Mouse (Mus musculus) hindbrain, postnatal 0 days (tissue): Measurements from ENCODE around the gene Tmem132c. TPM values are rescaled to one million over a fixed set of nuclear protein-coding genes. Genes with fewer than 3 reads are reported as not detected.

Experiments used
- ATAC-seq: fragments of 200-750 bp; cut with Nextera tagmentation; 2 replicates; pipeline ENCODE4 v1.8.0; 2017; ENCODE audit warnings: mild to moderate bottlenecking, moderate TSS enrichment, moderate library complexity
- DNase-seq: peaks from one replicate; pipeline ENCODE4 v3.0.0-alpha.2; 2015; ENCODE audit warnings: low spot score
- H3K27ac ChIP-seq: fragments of 300-500 bp; sonication (generic); 2 replicates; pipeline ENCODE4 v1.5.1; 2014; ENCODE audit warnings: mild to moderate bottlenecking
- H3K27me3 ChIP-seq: fragments of 300-500 bp; sonication (generic); 2 replicates; pipeline ENCODE4 v1.6.1; 2014; ENCODE audit warnings: low read length, mixed read lengths; ENCODE audit not compliant: insufficient read depth
- H3K36me3 ChIP-seq: fragments of 300-500 bp; sonication (generic); 2 replicates; pipeline ENCODE4 v1.6.1; 2014; ENCODE audit warnings: low read length, mixed read lengths; ENCODE audit not compliant: insufficient read depth
- H3K4me1 ChIP-seq: fragments of 300-500 bp; sonication (generic); 2 replicates; pipeline ENCODE4 v1.6.1; 2014; ENCODE audit warnings: antibody characterized with exemption, low read length, mixed read lengths; ENCODE audit not compliant: insufficient read depth
- H3K4me2 ChIP-seq: fragments of 300-500 bp; sonication (generic); 2 replicates; pipeline ENCODE4 v1.6.1; 2014; ENCODE audit warnings: low read depth, mild to moderate bottlenecking, low read length, moderate library complexity, mixed read lengths
- H3K4me3 ChIP-seq: fragments of 300-500 bp; sonication (generic); 2 replicates; pipeline ENCODE4 v1.5.1; 2014; ENCODE audit warnings: low read length
- H3K9ac ChIP-seq: fragments of 300-500 bp; sonication (generic); replicated peaks from 2 replicates; pipeline ENCODE4 v1.6.1; 2014; ENCODE audit warnings: mild to moderate bottlenecking, low read length, moderate library complexity, mixed read lengths
- H3K9me3 ChIP-seq: fragments of 300-500 bp; sonication (generic); 2 replicates; pipeline ENCODE4 v1.6.1; 2016; ENCODE audit warnings: low read length, mixed read lengths
- CTCF ChIP-seq: IDR thresholded peaks from 2 replicates; pipeline ENCODE4 v1.5.1; 2016; ENCODE audit warnings: antibody characterized with exemption, control low read depth, low read depth
- WGBS: fragments of 180-500 bp; shearing (Covaris S2); extraction: QIAGEN DNeasy Blood & Tissue Kit; methylation state at CpG from one replicate; pipeline ENCODE4 v1.1.7; 2014; 5-methylcytosine and 5-hydroxymethylcytosine counted together
- polyA plus RNA-seq: library from polyadenylated mRNA; unstranded; fragments of >200 nt; fragmentation: Nextera tagmentation; extraction: Ambion mirVana; gene quantifications from 2 replicates; pipeline ENCODE4 v1.2.1, GENCODE M21; 2015
- total RNA-seq: library from RNA; depleted of rRNA; stranded (reverse); fragments of >200 nt; gene quantifications from 2 replicates; pipeline ENCODE4 v1.2.3, GENCODE M21; 2014

Gene Tmem132c
- total and polyA plus RNA-seq, 2 experiments from 2014 or later: 12.9 to 46.0 TPM

GRCm38 (mm10) chr5:127381216-127381615 is 139.6 kb downstream of the Tmem132c start:
- Histone ChIP-seq H3K27me3 (no peaks in the 10 kb centered on the region), H3K9ac (no peak overlapping the region), H3K36me3 (no peaks in the 10 kb centered on the region), H3K9me3 (0 out of 2 replicates have a peak, but pooled peaks cover 4% of the 10 kb centered on the region), H3K27ac (no peak overlapping the region), H3K4me2 (no peak overlapping the region), H3K4me3 (no peak overlapping the region), H3K4me1 (no peaks in the 10 kb centered on the region)
- no peak for TF ChIP-seq CTCF
- WGBS: 40% methylated on average over 4 of the region's 4 CpGs
- ATAC-seq: no peak
- DNase-seq: peak; percentile 45

- H3K27ac ChIP-seq: no peak overlapping the region
- H3K36me3 ChIP-seq: no peaks in the 10 kb centered on the region
- H3K9ac ChIP-seq: no peak overlapping the region
- TF ChIP-seq CTCF: no peak
- H3K4me1 ChIP-seq: no peaks in the 10 kb centered on the region
- H3K4me3 ChIP-seq: no peak overlapping the region
- 0 out of 2 replicates have a peak, but pooled peaks cover 4% of the 10 kb centered on the region for H3K9me3 ChIP-seq
- ATAC-seq (no peak), DNase-seq (no peak)
- 47% methylated on average over 5 of the region's 5 CpGs for WGBS
- no peak overlapping the region for H3K4me2 ChIP-seq
- no peaks in the 10 kb centered on the region for H3K27me3 ChIP-seq
Measured at GRCm38 (mm10) chr5:127382571-127382970, 141.0 kb downstream of the Tmem132c start.

- ATAC-seq: no peak
- Histone ChIP-seq H3K36me3 (no peaks in the 10 kb centered on the region), H3K4me3 (no peak overlapping the region), H3K4me1 (no peaks in the 10 kb centered on the region), H3K9ac (no peak overlapping the region), H3K27me3 (no peaks in the 10 kb centered on the region), H3K27ac (no peak overlapping the region), H3K9me3 (no peaks in the 10 kb centered on the region), H3K4me2 (no peak overlapping the region)
- 94% methylated on average over 5 of the region's 5 CpGs for WGBS
- TF ChIP-seq CTCF: peak; percentile 23; the same call in 1 of the 2 replicates
- no peak for DNase-seq
Measured at GRCm38 (mm10) chr5:127391187-127391586, 149.6 kb downstream of the Tmem132c start.

GRCm38 (mm10) chr5:127396889-127397288 is 155.3 kb downstream of the Tmem132c start:
- Histone ChIP-seq H3K4me2 (no peak overlapping the region), H3K27ac (no peak overlapping the region), H3K9ac (no peak overlapping the region), H3K27me3 (no peaks in the 10 kb centered on the region), H3K36me3 (no peaks in the 10 kb centered on the region), H3K4me1 (no peaks in the 10 kb centered on the region), H3K9me3 (no peaks in the 10 kb centered on the region), H3K4me3 (no peak overlapping the region)
- no peak for TF ChIP-seq CTCF
- DNase-seq: no peak
- ATAC-seq: no peak
- 85% methylated on average over 9 of the region's 9 CpGs for WGBS

- no peaks in the 10 kb centered on the region for H3K36me3 ChIP-seq
- no peak overlapping the region for H3K4me2 ChIP-seq
- no peaks in the 10 kb centered on the region for H3K4me1 ChIP-seq
- ATAC-seq: no peak
- H3K4me3 ChIP-seq: no peak overlapping the region
- H3K27ac ChIP-seq: no peak overlapping the region
- H3K9me3 ChIP-seq: no peaks in the 10 kb centered on the region
- no peak for TF ChIP-seq CTCF
- DNase-seq: peak; percentile 28
- H3K9ac ChIP-seq: no peak overlapping the region
- no peaks in the 10 kb centered on the region for H3K27me3 ChIP-seq
- WGBS: 15% methylated on average over 7 of the region's 7 CpGs
Measured at GRCm38 (mm10) chr5:127398010-127398409, 156.4 kb downstream of the Tmem132c start.

GRCm38 (mm10) chr5:127405391-127406000 is 163.9 kb downstream of the Tmem132c start:
- 0 out of 2 replicates have a peak overlapping the region, but pooled peaks have one; percentile 18 for H3K4me2 ChIP-seq
- ATAC-seq (peak; percentile 86), DNase-seq (peak; percentile 87)
- no peak overlapping the region for H3K9ac ChIP-seq
- H3K4me1 ChIP-seq: 0 out of 2 replicates have a peak, but pooled peaks cover 6% of the 10 kb centered on the region
- H3K4me3 ChIP-seq: no peak overlapping the region
- H3K9me3 ChIP-seq: no peaks in the 10 kb centered on the region
- H3K36me3 ChIP-seq: no peaks in the 10 kb centered on the region
- H3K27ac ChIP-seq: 0 out of 2 replicates have a peak overlapping the region, but pooled peaks have one; percentile 26
- no peaks in the 10 kb centered on the region for H3K27me3 ChIP-seq
- 11% methylated on average over 18 of the region's 18 CpGs for WGBS
- no peak for TF ChIP-seq CTCF

- 41% methylated on average over 9 of the region's 9 CpGs for WGBS
- ATAC-seq (no peak), DNase-seq (no peak)
- H3K9me3 ChIP-seq: no peaks in the 10 kb centered on the region
- no peak overlapping the region for H3K9ac ChIP-seq
- no peak overlapping the region for H3K4me3 ChIP-seq
- H3K4me2 ChIP-seq: no peak overlapping the region
- H3K27ac ChIP-seq: 0 out of 2 replicates have a peak overlapping the region, but pooled peaks have one; percentile 26
- H3K36me3 ChIP-seq: no peaks in the 10 kb centered on the region
- H3K27me3 ChIP-seq: no peaks in the 10 kb centered on the region
- no peak for TF ChIP-seq CTCF
- H3K4me1 ChIP-seq: 0 out of 2 replicates have a peak, but pooled peaks cover 6% of the 10 kb centered on the region
Measured at GRCm38 (mm10) chr5:127406014-127406655, 164.5 kb downstream of the Tmem132c start.
